Mouse (Mus musculus) adipocyte (in vitro differentiated cells): ENCODE results near the gene Phox2a.

Experiments used
- DNase-seq: peaks from one replicate; pipeline ENCODE4 v3.0.0-alpha.2; 2016; ENCODE audit warnings: low spot score

The Phox2a gene

GRCm38 (mm10) chr7:101817861-101818401, at the start of gene Phox2a:
TSS of gene Phox2a (plus strand) at chr7:101818313.
- DNase-seq, result no peak

GRCm38 (mm10) chr7:101770051-101770450, 48.1 kb upstream of the Phox2a start:
- no peak for DNase-seq

DNA sequence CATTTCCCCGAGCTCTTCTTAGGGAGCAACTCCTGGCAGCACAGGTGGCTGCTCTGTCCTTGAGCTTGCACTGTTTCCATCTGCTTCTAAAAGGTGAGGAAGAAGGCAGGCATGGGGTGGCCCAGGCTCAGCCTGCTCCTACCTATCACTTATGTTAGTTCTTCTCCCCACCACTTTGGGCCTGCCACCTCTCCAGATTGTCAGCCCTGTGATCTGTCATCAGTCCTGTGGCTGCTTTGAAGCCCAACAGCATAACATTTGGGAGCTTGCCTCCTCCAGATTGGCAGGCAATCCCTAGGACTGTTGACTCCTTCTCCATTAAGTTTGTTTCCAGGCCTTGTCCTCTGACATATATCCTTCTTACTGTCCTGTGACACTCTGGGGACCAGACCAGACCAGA, 46.5 kb upstream of the Phox2a start:
- DNase-seq, result peak; percentile 31

GRCm38 (mm10) chr7:101772687-101773086, 45.4 kb upstream of the Phox2a start:
- no peak for DNase-seq

DNA sequence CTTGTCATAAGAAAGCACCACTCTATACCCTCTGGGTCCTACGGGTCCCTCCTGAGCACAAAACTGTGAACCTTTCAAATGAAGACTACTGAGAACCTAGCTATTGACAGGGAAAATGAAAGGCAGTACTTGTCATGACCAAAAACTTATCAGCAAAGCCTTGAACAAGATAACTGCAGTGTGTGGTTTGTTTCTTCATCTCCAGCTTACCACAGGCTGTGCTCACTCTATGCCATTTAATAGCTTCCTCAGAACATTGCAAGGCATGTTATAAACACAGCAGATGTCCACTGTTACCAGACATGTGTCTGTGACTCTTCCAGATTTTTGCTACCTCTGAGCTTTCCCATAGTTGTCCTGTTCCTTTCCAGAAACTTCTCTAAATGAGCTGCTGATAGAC, 41.1 kb upstream of the Phox2a start:
- no peak for DNase-seq

- no peak for DNase-seq
These were observed 2.4 kb downstream of the Phox2a start for GRCm38 (mm10) chr7:101820295-101821030.

DNA sequence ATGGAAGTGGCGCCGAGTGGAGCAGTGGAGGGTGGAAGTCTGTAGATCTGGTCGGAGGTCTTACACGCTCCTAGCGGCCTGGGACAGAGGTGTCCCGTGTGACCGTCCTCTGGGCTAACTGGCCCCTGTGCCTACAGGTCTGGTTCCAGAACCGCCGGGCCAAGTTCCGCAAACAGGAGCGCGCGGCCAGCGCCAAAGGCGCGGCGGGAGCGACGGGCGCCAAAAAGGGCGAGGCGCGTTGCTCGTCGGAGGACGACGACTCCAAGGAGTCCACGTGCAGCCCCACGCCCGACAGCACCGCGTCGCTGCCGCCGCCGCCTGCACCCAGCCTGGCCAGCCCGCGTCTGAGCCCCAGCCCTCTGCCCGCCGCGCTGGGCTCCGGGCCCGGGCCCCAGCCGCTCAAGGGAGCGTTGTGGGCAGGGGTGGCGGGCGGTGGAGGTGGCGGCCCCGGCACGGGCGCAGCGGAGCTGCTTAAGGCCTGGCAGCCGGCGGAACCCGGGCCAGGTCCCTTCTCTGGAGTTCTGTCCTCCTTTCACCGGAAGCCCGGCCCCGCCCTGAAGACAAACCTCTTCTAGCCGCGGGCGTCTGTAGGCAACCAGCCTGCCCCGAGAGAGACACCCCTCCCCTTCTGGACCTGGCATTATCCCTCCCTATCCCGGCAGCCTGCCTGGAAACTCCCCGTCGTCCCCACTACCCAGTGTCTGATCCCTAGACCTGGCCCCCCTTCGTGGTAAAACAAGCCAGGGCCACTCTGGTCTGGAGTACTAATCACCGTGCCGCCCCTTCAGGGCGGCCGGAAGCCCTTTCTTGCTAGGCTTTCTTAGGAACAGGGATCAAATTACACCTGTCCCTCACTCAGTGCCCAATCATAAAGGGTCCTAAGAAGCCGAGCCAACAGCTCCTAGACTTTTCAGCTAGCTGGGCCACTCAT, 3.7 kb downstream of the Phox2a start:
- DNase-seq, result no peak

GRCm38 (mm10) chr7:101822836-101823757, 5.0 kb downstream of the Phox2a start:
- DNase-seq, result no peak

DNA sequence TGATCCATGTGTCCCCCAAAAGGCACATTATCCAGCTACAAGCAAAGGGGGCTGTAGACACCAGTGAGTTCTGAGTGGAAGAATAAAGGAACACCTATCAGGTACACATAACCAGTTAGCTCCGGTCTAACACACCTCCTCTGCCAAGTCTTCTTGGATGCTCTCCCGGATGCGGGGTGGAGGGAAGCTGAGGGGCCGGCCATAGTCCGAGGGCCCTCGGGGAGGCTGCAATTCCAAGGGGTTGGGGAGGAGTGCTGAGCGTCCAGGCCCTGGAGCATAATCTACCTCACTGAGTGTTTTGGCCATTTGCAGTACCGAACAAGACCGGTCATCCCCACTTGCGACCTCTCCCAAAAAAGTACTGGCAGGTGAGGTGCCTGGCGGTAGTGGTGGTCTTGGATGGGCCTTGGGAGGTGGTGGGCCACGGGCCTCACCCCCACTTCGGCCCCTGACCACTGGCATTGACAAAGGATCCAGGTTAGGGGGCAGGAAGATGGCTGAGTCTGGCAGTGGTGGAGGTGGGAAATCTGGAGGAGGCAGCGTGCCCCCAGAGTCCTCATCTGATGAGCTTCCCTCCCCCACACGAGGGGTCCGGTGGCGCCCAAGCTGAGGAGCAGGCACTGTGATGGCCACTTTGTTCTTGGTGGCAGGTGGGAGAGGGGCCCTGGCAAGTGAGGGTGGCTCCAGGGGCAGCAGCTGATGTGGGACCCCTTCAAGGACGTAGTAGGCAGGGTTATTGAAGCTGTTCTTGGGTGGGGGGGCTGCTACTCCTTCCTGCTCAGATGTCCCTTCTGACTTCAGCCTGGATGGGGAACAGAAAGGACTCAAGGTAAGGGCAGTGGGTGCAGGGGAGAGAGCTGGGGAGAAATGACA, 5.9 kb downstream of the Phox2a start:
- no peak for DNase-seq

- no peak for DNase-seq
These were observed 12.3 kb downstream of the Phox2a start for GRCm38 (mm10) chr7:101830373-101830772.

DNA sequence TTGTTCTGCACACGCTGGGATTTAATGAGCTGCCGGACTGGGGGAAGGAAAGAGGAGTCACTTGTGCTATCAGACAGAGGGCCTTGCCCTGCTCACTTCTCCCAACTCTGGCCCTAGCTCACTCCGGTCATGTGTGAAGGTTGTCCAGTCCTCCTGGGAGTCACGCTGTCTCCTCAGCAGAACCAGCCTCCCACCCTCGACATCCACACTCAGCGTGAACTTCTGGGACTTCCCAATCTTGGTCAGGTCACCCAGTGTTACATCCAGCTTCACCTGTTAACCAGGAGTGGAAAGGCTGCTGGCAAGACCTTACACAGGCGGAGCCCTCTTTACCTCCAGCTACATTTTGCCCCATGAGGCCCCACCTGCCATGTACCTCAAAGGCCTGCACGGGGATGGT, 13.3 kb downstream of the Phox2a start:
- DNase-seq, result no peak

GRCm38 (mm10) chr7:101832372-101832771, 14.3 kb downstream of the Phox2a start:
- DNase-seq, result no peak

GRCm38 (mm10) chr7:101833352-101833751, 15.2 kb downstream of the Phox2a start:
- DNase-seq, result no peak

DNA sequence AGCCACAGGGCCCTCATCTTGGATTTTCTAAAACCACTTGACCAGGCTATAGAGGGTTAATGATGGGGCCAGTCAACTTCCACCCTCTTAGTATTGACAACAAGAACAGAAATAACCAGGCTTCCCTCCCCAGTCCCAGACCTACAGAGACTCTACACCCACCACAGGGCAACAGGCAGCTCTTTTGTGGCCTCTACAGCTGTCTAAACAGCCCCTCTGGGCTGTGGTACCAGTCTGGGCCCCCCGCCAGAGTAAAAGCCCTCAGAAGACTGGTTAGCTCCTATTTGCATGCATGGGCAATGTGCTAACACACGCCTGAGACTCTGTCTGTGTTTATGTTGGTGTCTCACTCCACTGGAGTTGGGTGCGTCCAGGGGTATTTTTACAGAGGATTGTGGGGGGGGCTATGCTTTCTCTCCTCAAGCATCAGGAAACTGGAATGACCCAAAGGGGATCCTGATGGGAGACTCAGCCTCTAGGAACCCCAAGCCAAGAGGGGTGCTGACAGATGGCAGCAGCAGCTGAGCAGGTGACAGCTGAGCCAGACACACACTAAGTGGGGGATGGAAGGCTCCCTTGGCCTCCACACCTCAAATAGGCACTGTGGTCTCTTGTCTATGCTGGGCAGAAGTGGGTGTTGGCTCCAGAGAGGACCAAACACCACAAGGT, 15.9 kb downstream of the Phox2a start:
- no peak for DNase-seq

DNA sequence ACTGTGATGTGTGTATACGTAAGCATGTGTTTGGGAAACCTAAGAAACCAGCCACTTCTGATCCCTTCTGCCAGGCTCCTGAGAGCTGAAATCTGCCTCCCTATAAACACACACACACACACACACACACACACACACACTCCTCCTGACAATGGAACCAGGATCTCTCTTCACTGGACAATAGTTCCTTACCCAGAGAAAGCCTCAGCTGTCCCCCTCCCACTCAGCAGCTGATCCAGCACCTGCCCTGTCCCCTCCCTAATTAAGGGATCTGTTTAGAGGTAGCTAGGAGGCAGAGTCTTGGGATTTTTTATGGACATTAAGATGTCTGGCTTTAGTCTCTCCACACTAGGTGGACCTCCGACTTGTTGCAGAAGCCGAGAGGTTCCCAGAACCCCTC, 16.8 kb downstream of the Phox2a start:
- no peak for DNase-seq

DNA sequence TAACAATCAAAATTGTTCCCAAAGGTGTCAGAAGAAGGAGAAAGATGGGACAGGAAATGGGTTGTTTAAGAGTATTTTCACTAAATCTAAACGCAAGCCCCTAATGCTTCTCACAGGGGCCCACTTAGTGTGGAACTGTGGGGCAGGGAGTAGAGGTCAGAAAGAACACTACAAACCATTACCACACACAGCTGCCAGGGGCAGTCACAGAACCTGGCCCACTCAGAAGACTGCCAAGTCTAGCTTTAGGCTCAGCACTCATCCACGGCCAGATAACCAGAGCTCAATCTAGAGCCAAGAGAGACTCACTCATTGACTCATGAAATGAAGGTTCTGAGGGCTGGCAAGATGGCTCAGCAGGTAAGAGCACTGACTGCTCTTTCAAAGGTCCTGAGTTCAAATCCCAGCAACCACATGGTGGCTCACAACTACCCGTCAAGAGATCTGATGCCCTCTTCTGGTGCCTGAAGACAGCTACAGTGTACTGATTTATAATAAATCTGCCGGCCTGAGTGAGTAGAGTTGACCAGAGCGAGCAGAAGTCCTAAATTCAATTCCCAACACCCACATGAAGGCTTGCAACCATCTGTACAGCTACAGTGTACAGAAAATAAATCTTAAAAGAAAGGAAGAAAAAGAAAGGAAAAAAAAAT, 17.5 kb downstream of the Phox2a start:
- peak; percentile 50 for DNase-seq

DNA sequence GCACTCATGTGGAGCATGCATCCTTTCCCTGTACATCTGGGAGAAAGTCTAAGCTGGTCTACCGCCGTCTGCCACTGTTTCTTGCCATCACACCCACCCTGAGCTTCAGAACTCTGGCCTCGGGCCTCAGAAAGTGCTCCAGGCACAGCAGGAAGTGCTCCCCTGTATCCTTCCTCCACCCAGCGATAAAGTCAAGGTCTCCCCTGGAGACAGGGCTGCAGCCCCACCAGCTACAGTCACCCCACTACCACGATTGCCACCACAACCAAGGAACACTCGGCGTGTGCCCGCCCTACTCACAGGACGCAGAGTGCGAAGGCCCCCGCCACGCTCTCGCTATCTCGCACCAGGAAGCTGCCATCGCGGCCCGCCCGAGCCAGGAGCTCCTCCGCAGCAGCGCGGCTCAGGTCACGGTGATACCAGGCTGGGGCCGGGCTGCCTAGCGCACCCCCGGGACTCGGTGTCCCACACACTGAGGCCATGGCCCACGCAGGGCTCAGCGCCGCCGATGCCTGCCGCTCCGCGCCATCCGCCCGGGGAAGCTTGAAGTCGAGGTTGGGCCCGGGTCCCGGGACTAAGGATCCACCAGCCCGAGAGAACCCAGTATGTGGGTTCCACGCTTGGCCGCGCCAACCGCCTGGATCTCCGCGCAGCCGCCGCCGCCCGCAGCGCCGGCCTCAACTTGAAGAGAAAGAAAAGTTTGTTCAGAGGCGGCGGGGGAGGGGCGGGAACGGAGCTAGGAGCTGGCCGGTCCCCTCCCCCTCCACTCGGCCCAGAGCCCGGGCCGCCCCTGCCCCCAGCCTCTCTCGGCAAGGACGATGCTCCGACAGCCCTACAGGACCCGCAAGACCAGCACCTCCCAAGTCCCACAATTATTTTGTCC, 18.4 kb downstream of the Phox2a start:
- DNase-seq, result peak; percentile 73

DNA sequence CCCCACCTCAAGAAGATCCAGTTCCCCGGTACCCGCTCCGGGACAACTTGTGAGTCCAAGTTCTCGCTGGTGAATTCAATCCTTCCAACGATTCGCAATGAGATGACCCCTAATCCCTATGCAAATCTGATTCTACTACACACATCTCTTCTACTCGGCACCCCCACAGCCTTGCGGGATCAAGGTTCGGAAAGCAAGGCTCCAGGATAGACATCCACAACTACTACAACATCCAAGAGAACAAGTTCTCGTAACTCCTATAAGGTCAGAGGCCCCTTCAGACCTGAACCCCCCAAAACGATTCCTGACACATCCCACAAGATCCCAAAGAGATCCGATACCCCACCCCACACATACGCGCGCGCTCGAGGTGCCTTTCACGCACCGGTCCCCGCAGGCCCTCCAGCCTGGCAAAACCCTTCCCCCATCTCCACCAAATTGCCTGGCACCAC, 19.1 kb downstream of the Phox2a start:
- DNase-seq, result no peak
